Mouse (Mus musculus) cerebellum, adult 9-10 months (tissue): ENCODE measurements at regions not wholly inside any gene's neighbourhood (a gene's known extent, or its start where the extent isn't known, plus 50 kb on each side); places are given as distances from the start of the nearest gene placed in this dataset.
A peak's percentile ranks its signal among the peaks of the same experiment; 100 is the strongest.
"Not testable (repeated sequence)": the region's sequence is repeated elsewhere in the genome, so short reads cannot be mapped to it uniquely, and the experiment has no call there.

Experiments used
- DNase-seq: peaks from one replicate; pipeline ENCODE4 v3.0.0; 2022

GRCm38 (mm10) chr6:37703946-37704345, 166.7 kb upstream of the Trim24 start:
- no peak for DNase-seq

- no peak for DNase-seq
Observed at GRCm38 (mm10) chr6:37705733-37706145, 164.9 kb upstream of the Trim24 start.

GRCm38 (mm10) chr6:37707671-37708070, 162.9 kb upstream of the Trim24 start:
- DNase-seq, result not testable (repeated sequence)

GRCm38 (mm10) chr6:37711766-37712165, 158.8 kb upstream of the Trim24 start:
- DNase-seq, result no peak

GRCm38 (mm10) chr6:37713411-37713810, 157.2 kb upstream of the Trim24 start:
- no peak for DNase-seq

GRCm38 (mm10) chr6:37714223-37714928, 156.2 kb upstream of the Trim24 start:
- DNase-seq, result peak; percentile 11

GRCm38 (mm10) chr6:37721736-37722135, 148.9 kb upstream of the Trim24 start:
- no peak for DNase-seq

GRCm38 (mm10) chr6:37723337-37723736, 147.3 kb upstream of the Trim24 start:
- DNase-seq, result peak; percentile 81

GRCm38 (mm10) chr6:37724240-37724639, 146.4 kb upstream of the Trim24 start:
- no peak for DNase-seq

- no peak for DNase-seq
Observed at GRCm38 (mm10) chr6:37728621-37729020, 142.0 kb upstream of the Trim24 start.

GRCm38 (mm10) chr6:37729165-37729564, 141.4 kb upstream of the Trim24 start:
- DNase-seq, result no peak

GRCm38 (mm10) chr6:37730500-37731239, 139.9 kb upstream of the Trim24 start:
- DNase-seq, result no peak

GRCm38 (mm10) chr6:37732385-37732784, 138.2 kb upstream of the Trim24 start:
- peak; percentile 43 for DNase-seq

GRCm38 (mm10) chr6:37735288-37735961, 135.2 kb upstream of the Trim24 start:
- DNase-seq, result no peak

- DNase-seq, result no peak
Observed at GRCm38 (mm10) chr6:37735962-37736297, 134.7 kb upstream of the Trim24 start.

- DNase-seq, result no peak
Observed at GRCm38 (mm10) chr6:37740982-37741889, 129.4 kb upstream of the Trim24 start.

GRCm38 (mm10) chr6:37741916-37742315, 128.7 kb upstream of the Trim24 start:
- not testable (repeated sequence) for DNase-seq

- no peak for DNase-seq
Observed at GRCm38 (mm10) chr6:37744679-37745078, 125.9 kb upstream of the Trim24 start.

GRCm38 (mm10) chr6:37745393-37746100, 125.1 kb upstream of the Trim24 start:
- no peak for DNase-seq

- not testable (repeated sequence) for DNase-seq
Observed at GRCm38 (mm10) chr6:37747793-37748192, 122.8 kb upstream of the Trim24 start.

GRCm38 (mm10) chr6:37748296-37748980, 122.2 kb upstream of the Trim24 start:
- no peak for DNase-seq
